Mouse (Mus musculus) stomach, postnatal 0 days (tissue): ENCODE data around the gene Adra1b. TPM values are rescaled to one million over a fixed set of nuclear protein-coding genes. Genes with fewer than 3 reads are reported as not detected.

Experiments
- ATAC-seq: fragments of 200-750 bp; cut with Nextera tagmentation; 2 replicates; pipeline ENCODE4 v1.8.0; 2017; ENCODE audit not compliant: low FRiP score, low TSS enrichment
- DNase-seq: peaks from one replicate; pipeline ENCODE4 v3.0.0-alpha.2; 2016; ENCODE audit warnings: low spot score
- H3K27ac ChIP-seq: fragments of 300-500 bp; sonication (generic); replicated peaks from 2 replicates; pipeline ENCODE4 v1.5.1; 2014; ENCODE audit warnings: mild to moderate bottlenecking, control low read depth
- H3K27me3 ChIP-seq: fragments of 300-500 bp; sonication (generic); 2 replicates; pipeline ENCODE4 v1.6.1; 2014; ENCODE audit warnings: low read length; ENCODE audit not compliant: control insufficient read depth, insufficient read depth
- H3K36me3 ChIP-seq: fragments of 300-500 bp; sonication (generic); 2 replicates; pipeline ENCODE4 v1.6.1; 2014; ENCODE audit warnings: low read length, mixed read lengths; ENCODE audit not compliant: control insufficient read depth, insufficient read depth
- H3K4me1 ChIP-seq: fragments of 300-500 bp; sonication (generic); replicated peaks from 2 replicates; pipeline ENCODE4 v1.6.1; 2014; ENCODE audit warnings: antibody characterized with exemption; ENCODE audit not compliant: control insufficient read depth, insufficient read depth
- H3K4me2 ChIP-seq: fragments of 300-500 bp; sonication (generic); replicated peaks from 2 replicates; pipeline ENCODE4 v1.6.1; 2014; ENCODE audit warnings: low read depth, mild to moderate bottlenecking, control low read depth, moderate library complexity
- H3K4me3 ChIP-seq: fragments of 300-500 bp; sonication (generic); 2 replicates; pipeline ENCODE4 v1.5.1; 2014; ENCODE audit warnings: low read depth, low read length, control low read depth
- H3K9ac ChIP-seq: fragments of 300-500 bp; sonication (generic); 2 replicates; pipeline ENCODE4 v1.6.1; 2014; ENCODE audit warnings: mild to moderate bottlenecking, low read length, control low read depth, mixed read lengths
- H3K9me3 ChIP-seq: fragments of 300-500 bp; sonication (generic); 2 replicates; pipeline ENCODE4 v1.6.1; 2016; ENCODE audit warnings: low read length; ENCODE audit not compliant: control insufficient read depth
- CTCF ChIP-seq: IDR thresholded peaks from 2 replicates; pipeline ENCODE4 v1.5.1; 2016; ENCODE audit warnings: antibody characterized with exemption, low read depth, mild to moderate bottlenecking, moderate library complexity
- EP300 ChIP-seq: optimal IDR thresholded peaks from 2 replicates; pipeline ENCODE3; 2016; ENCODE audit warnings: antibody characterized with exemption
- WGBS: fragments of 180-500 bp; shearing (Covaris S2); extraction: QIAGEN DNeasy Blood & Tissue Kit; methylation state at CpG from one replicate; pipeline ENCODE4 v1.1.7; 2014; 5-methylcytosine and 5-hydroxymethylcytosine counted together
- polyA plus RNA-seq: library from polyadenylated mRNA; unstranded; fragments of >200 nt; fragmentation: Nextera tagmentation; extraction: Ambion mirVana; gene quantifications from 2 replicates; pipeline ENCODE4 v1.2.1, GENCODE M21; 2015

The Adra1b gene
- polyA plus RNA-seq, 1 experiment from 2014 or later: 0.10 TPM

DNA sequence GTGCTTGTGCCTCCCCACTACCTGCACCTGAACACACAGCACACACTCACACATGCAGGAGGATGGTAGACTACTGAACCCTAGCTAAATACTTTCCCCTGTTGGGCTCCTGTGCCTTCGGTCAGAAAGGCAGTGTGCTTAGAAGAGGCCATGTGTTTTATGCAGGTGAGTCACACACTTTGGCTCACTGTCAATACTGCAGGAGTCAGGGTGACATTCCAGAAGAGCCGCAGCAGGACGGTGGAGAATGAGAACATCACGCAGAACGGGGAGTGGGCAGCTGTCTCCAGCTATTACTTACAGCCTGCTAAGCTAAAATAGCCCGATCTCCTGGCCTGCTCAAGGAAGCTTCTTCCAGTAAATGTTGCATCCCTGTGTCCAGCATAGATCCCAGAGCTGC, 32.5 kb upstream of the Adra1b start:
- ATAC-seq (peak; percentile 53; the same call in 1 of the 2 replicates), DNase-seq (peak; percentile 23)
- no peak overlapping the region for H3K27ac ChIP-seq
- H3K4me1 ChIP-seq: no peaks in the 10 kb centered on the region
- H3K36me3 ChIP-seq: no peaks in the 10 kb centered on the region
- no peak overlapping the region for H3K4me3 ChIP-seq
- no peaks in the 10 kb centered on the region for H3K27me3 ChIP-seq
- no peaks in the 10 kb centered on the region for H3K9me3 ChIP-seq
- no peak overlapping the region for H3K9ac ChIP-seq
- no peak overlapping the region for H3K4me2 ChIP-seq
- WGBS: 43% methylated on average over 6 of the region's 6 CpGs
- TF ChIP-seq EP300 (no peak), CTCF (no peak)

DNA sequence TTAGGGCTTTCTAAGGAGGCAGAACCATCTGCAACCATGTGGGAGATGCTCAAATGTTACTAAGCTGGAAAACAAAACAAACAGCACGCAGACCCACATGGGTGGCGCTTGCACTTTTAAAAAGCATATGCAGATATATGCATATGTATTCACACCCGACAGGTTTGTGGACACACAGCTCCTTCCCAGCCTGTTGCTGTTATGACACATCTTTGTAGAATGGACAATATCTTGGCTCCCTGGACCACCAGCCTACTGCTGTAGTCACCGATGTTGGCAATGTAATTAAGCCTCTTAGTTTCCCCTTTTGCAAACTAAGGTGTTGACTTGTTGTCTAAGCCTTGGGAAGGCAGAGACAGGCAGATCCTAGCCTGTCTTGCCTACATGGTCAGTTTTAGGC, 32.0 kb upstream of the Adra1b start:
- no peaks in the 10 kb centered on the region for H3K9me3 ChIP-seq
- DNase-seq: no peak
- H3K4me3 ChIP-seq: no peak overlapping the region
- no peak for TF ChIP-seq CTCF
- no peak for TF ChIP-seq EP300
- ATAC-seq: no peak
- H3K36me3 ChIP-seq: no peaks in the 10 kb centered on the region
- WGBS: 84% methylated on average over 4 of the region's 4 CpGs
- H3K27ac ChIP-seq: no peak overlapping the region
- no peaks in the 10 kb centered on the region for H3K27me3 ChIP-seq
- no peak overlapping the region for H3K4me2 ChIP-seq
- H3K4me1 ChIP-seq: no peaks in the 10 kb centered on the region
- H3K9ac ChIP-seq: no peak overlapping the region

DNA sequence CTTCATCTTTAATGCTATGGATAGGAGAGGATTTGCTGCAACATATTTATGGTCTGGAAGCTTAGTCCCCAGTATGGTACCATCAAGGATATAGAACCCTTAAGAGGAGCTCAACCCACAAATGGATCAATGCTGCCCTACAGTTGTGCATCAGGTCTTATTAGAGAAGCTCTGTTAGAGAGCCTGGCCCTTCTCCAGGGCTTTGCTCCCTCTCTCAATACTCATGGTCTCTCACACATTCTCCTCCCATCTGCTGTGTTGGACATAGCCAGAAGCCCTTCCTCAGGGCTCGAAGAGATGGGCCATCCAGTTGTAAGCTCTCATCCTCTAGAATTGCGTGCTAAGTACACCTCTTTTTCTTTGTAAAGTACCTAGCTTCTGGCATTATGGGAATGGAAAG, 29.2 kb upstream of the Adra1b start:
- H3K4me2 ChIP-seq: no peak overlapping the region
- DNase-seq (no peak), ATAC-seq (no peak)
- TF ChIP-seq CTCF (no peak), EP300 (no peak)
- H3K9me3 ChIP-seq: no peaks in the 10 kb centered on the region
- H3K36me3 ChIP-seq: no peaks in the 10 kb centered on the region
- no peaks in the 10 kb centered on the region for H3K4me1 ChIP-seq
- no peak overlapping the region for H3K4me3 ChIP-seq
- WGBS: 83% methylated on average over 2 of the region's 2 CpGs
- H3K27ac ChIP-seq: no peak overlapping the region
- no peak overlapping the region for H3K9ac ChIP-seq
- H3K27me3 ChIP-seq: no peaks in the 10 kb centered on the region

DNA sequence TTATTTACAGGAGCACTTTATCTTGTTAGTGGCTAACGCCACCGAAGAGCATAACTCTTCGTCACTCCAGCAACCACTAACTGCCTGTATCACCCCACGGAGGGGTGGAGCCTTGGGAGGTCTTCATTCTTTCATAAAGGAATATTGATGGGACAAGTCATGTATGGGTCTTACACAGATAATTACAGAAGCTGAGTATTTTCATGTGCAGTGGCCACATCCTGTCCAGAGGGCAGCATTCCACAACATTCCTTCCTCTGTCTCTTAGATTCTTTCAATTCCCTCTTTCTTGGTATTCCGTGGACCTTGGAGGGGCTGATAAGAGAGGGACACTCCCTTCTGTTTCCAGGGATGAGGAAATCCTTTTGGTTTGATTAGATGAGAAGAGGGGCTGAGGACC, 28.7 kb upstream of the Adra1b start:
- DNase-seq: no peak
- no peaks in the 10 kb centered on the region for H3K27me3 ChIP-seq
- H3K27ac ChIP-seq: no peak overlapping the region
- no peak for TF ChIP-seq EP300
- TF ChIP-seq CTCF: no peak
- H3K9ac ChIP-seq: no peak overlapping the region
- H3K36me3 ChIP-seq: no peaks in the 10 kb centered on the region
- 60% methylated on average over 5 of the region's 5 CpGs for WGBS
- H3K4me1 ChIP-seq: no peaks in the 10 kb centered on the region
- peak; percentile 30; the same call in 1 of the 2 replicates for ATAC-seq
- H3K9me3 ChIP-seq: no peaks in the 10 kb centered on the region
- H3K4me3 ChIP-seq: no peak overlapping the region
- no peak overlapping the region for H3K4me2 ChIP-seq

DNA sequence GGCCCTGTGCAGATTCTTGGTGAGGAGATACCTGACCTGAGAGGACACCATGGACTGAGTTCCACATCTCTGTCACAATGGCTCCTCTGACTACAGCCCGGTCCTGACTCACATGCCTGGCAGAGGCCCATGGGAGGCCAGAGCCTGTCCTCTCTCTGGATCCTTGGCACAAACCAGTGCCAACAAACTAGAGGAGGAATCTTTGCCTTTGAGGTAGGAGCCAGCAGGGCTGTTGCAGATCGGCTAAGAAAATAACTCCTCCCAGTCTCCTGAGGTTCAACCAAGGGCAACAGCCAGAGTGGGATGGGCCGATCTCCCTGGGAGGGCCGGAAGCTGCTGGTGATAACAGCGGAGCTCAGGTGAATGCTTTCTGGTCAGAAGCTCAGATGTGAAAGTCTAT, 28.2 kb upstream of the Adra1b start:
- no peak overlapping the region for H3K4me3 ChIP-seq
- peak overlapping the region; percentile 35; the same call in 1 of the 2 replicates for H3K27ac ChIP-seq
- peak; percentile 79 for DNase-seq
- 31% methylated on average over 5 of the region's 5 CpGs for WGBS
- peak; percentile 93 for ATAC-seq
- H3K9ac ChIP-seq: no peak overlapping the region
- H3K4me1 ChIP-seq: no peaks in the 10 kb centered on the region
- TF ChIP-seq EP300: no peak
- no peak for TF ChIP-seq CTCF
- no peak overlapping the region for H3K4me2 ChIP-seq
- no peaks in the 10 kb centered on the region for H3K36me3 ChIP-seq
- H3K9me3 ChIP-seq: no peaks in the 10 kb centered on the region
- H3K27me3 ChIP-seq: no peaks in the 10 kb centered on the region

DNA sequence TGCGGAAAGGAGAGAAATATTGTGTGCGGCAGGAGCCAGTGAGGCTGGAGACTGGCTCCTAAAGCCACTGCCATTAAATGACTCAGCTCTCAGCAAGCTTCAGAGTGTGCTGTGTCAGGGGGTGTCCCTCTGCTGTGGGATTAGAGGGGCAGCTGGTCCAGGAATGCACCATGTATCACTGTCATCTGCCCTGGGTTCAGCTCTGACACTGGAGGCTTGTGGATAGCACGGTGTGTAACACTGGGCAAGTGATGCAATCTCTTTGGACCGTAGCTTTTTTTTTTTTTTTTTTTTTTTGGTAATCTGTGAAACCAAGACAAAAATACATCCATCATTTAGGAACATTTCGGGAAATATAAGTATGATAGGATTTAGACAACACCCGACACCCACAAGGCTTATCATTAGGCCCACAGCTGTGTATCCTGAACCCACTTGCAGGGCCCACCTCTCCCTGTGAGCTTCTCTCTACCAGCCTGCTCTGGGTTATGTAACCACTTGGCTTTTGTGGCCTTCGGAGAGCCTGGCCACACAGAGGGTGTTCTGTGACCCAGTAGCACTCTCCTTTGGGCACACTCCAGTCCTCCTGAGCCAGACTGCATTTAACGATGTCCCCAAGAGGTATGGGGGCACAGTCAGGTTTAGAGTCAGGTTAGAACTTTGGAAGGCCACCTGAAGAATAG, 26.3 kb upstream of the Adra1b start:
- Histone ChIP-seq H3K27ac (no peak overlapping the region), H3K4me2 (no peak overlapping the region), H3K9ac (no peak overlapping the region), H3K36me3 (no peaks in the 10 kb centered on the region), H3K27me3 (no peaks in the 10 kb centered on the region), H3K4me3 (no peak overlapping the region), H3K4me1 (no peaks in the 10 kb centered on the region), H3K9me3 (no peaks in the 10 kb centered on the region)
- ATAC-seq: no peak
- WGBS: 58% methylated on average over 8 of the region's 8 CpGs
- TF ChIP-seq CTCF: no peak
- TF ChIP-seq EP300: no peak
- no peak for DNase-seq
